Mouse (Mus musculus) lung, postnatal 14 days (tissue): Measurements from ENCODE around the gene Dync2li1.

ENCODE experiments used
- DNase-seq: peaks from one replicate; pipeline ENCODE4 v3.0.0; 2021

The Dync2li1 gene

GRCm38 (mm10) chr17:84650302-84651017 is 24.2 kb downstream of the Dync2li1 start:
- DNase-seq = no peak

GRCm38 (mm10) chr17:84653544-84653943 is 27.2 kb downstream of the Dync2li1 start:
- no peak for DNase-seq

- no peak for DNase-seq
These were observed 29.9 kb downstream of the Dync2li1 start for GRCm38 (mm10) chr17:84656205-84656604.

GRCm38 (mm10) chr17:84656653-84657421 is 30.5 kb downstream of the Dync2li1 start:
- no peak for DNase-seq

- no peak for DNase-seq
These were observed 31.1 kb downstream of the Dync2li1 start for GRCm38 (mm10) chr17:84657422-84657732.

GRCm38 (mm10) chr17:84657782-84658181 is 31.5 kb downstream of the Dync2li1 start:
- no peak for DNase-seq

GRCm38 (mm10) chr17:84658195-84658594 is 31.9 kb downstream of the Dync2li1 start:
- no peak for DNase-seq

GRCm38 (mm10) chr17:84658951-84659350 is 32.7 kb downstream of the Dync2li1 start:
- DNase-seq = no peak

- DNase-seq = no peak
These were observed 38.8 kb downstream of the Dync2li1 start for GRCm38 (mm10) chr17:84665053-84665452.

GRCm38 (mm10) chr17:84665691-84666090 is 39.4 kb downstream of the Dync2li1 start:
- no peak for DNase-seq

GRCm38 (mm10) chr17:84667848-84668247 is 41.6 kb downstream of the Dync2li1 start:
- DNase-seq = no peak

- no peak for DNase-seq
These were observed 46.4 kb downstream of the Dync2li1 start for GRCm38 (mm10) chr17:84672376-84673369.

- DNase-seq = no peak
These were observed 47.8 kb downstream of the Dync2li1 start for GRCm38 (mm10) chr17:84674048-84674447.

- DNase-seq = no peak
These were observed 48.9 kb downstream of the Dync2li1 start for GRCm38 (mm10) chr17:84675204-84675603.

GRCm38 (mm10) chr17:84675951-84676366 is 49.7 kb downstream of the Dync2li1 start, which contains the start of gene Abcg8:
TSS of gene Abcg8 (plus strand) at chr17:84676302.
- peak; percentile 27 for DNase-seq

- no peak for DNase-seq
These were observed 51.3 kb downstream of the Dync2li1 start for GRCm38 (mm10) chr17:84677595-84677994.

- DNase-seq = no peak
These were observed 55.4 kb downstream of the Dync2li1 start for GRCm38 (mm10) chr17:84681670-84682069.

- DNase-seq = no peak
These were observed 56.7 kb downstream of the Dync2li1 start, which contains the start of gene Abcg5 for GRCm38 (mm10) chr17:84682734-84683717. TSS of gene Abcg5 (minus strand) at chr17:84683011.

- no peak for DNase-seq
These were observed 58.0 kb downstream of the Dync2li1 start for GRCm38 (mm10) chr17:84684284-84684683.

- no peak for DNase-seq
These were observed 59.0 kb downstream of the Dync2li1 start for GRCm38 (mm10) chr17:84685286-84685685.

- no peak for DNase-seq
These were observed 61.7 kb downstream of the Dync2li1 start for GRCm38 (mm10) chr17:84687994-84688393.

- DNase-seq = no peak
These were observed 62.5 kb downstream of the Dync2li1 start for GRCm38 (mm10) chr17:84688834-84689233.
